Mouse (Mus musculus) midbrain, embryonic 14.5 days (tissue): ENCODE measurements around the gene Slc15a1. TPM values are rescaled to one million over a fixed set of nuclear protein-coding genes. Genes with fewer than 3 reads are reported as not detected.
"Not testable (repeated sequence)": the region's sequence is repeated elsewhere in the genome, so short reads cannot be mapped to it uniquely, and the experiment has no call there.

Experiments used
- ATAC-seq: fragments of 200-750 bp; cut with Nextera tagmentation; 2 replicates; pipeline ENCODE4 v1.8.0; 2017; ENCODE audit warnings: moderate number of reproducible peaks, moderate library complexity; ENCODE audit not compliant: low FRiP score, low TSS enrichment
- DNase-seq: peaks from one replicate; pipeline ENCODE4 v3.0.0-alpha.2; 2015
- H3K27ac ChIP-seq: fragments of 300-500 bp; sonication (generic); replicated peaks from 2 replicates; pipeline ENCODE4 v1.5.1; 2014; ENCODE audit warnings: mild to moderate bottlenecking, low read depth, low read length, moderate library complexity
- H3K27me3 ChIP-seq: fragments of 300-500 bp; sonication (generic); 2 replicates; pipeline ENCODE4 v1.6.1; 2014; ENCODE audit warnings: low read length, control low read depth, mixed read lengths; ENCODE audit not compliant: control insufficient read depth, insufficient read depth
- H3K36me3 ChIP-seq: fragments of 300-500 bp; sonication (generic); 2 replicates; pipeline ENCODE4 v1.6.1; 2014; ENCODE audit warnings: low read length, control low read depth; ENCODE audit not compliant: control insufficient read depth, insufficient read depth
- H3K4me1 ChIP-seq: fragments of 300-500 bp; sonication (generic); 2 replicates; pipeline ENCODE4 v1.6.1; 2014; ENCODE audit warnings: mild to moderate bottlenecking, antibody characterized with exemption, low read length, control low read depth; ENCODE audit not compliant: control insufficient read depth, insufficient read depth
- H3K4me2 ChIP-seq: fragments of 300-500 bp; sonication (generic); 2 replicates; pipeline ENCODE4 v1.6.1; 2014; ENCODE audit warnings: mild to moderate bottlenecking, low read length, moderate library complexity
- H3K4me3 ChIP-seq: fragments of 300-500 bp; sonication (generic); replicated peaks from 2 replicates; pipeline ENCODE4 v1.5.1; 2014; ENCODE audit warnings: low read depth, low read length
- H3K9ac ChIP-seq: fragments of 300-500 bp; sonication (generic); replicated peaks from 2 replicates; pipeline ENCODE4 v1.6.1; 2014; ENCODE audit warnings: mild to moderate bottlenecking, low read length, moderate library complexity
- H3K9me3 ChIP-seq: fragments of 300-500 bp; sonication (generic); 2 replicates; pipeline ENCODE4 v1.6.1; 2016; ENCODE audit warnings: low read length, control low read depth, mixed read lengths; ENCODE audit not compliant: control insufficient read depth
- WGBS: fragments of 180-500 bp; shearing (Covaris S2); extraction: QIAGEN DNeasy Blood & Tissue Kit; methylation state at CpG from one replicate; pipeline ENCODE4 v1.1.7; 2014; 5-methylcytosine and 5-hydroxymethylcytosine counted together
- polyA plus RNA-seq: library from polyadenylated mRNA; unstranded; fragments of >200 nt; fragmentation: Nextera tagmentation; extraction: Ambion mirVana; gene quantifications from 2 replicates; pipeline ENCODE4 v1.2.1, GENCODE M21; 2014

The Slc15a1 gene
- polyA plus RNA-seq, 1 experiment from 2014 or later: not detected

DNA sequence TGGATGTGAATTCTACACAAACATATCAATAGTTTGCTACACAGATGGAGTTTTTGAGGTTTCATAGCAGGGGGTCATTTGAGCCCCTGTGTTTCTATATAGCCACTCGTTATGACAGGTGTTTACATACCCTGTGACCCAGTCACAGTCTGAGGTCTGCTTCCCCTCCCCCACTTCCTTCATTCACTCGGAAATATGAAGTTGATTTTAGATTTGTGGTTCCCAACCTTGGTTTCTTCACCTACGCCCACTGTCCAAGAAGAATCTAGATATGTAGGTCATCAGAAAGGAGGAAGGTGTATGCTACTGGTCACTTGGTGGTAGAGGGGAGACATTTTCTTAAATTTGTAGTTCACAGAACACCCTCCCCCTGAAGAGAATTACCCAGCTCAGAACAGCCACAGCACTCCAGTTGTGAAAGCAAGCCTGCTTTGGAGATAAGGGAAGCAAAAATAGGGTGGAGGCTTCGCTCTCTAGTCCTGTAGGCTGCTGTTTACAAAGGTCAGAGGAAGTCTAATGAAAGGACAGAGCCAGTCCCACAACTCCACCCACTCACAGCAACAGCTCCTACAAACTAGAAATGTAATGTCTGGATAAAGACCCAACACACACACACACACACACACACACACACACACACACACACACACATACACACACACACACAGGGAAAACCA is 82.2 kb downstream of the Slc15a1 start:
- Histone ChIP-seq H3K4me2 (no peak overlapping the region), H3K4me3 (no peak overlapping the region), H3K4me1 (no peaks in the 10 kb centered on the region), H3K36me3 (no peaks in the 10 kb centered on the region), H3K27me3 (no peaks in the 10 kb centered on the region), H3K9ac (no peak overlapping the region), H3K9me3 (0 out of 2 replicates have a peak, but pooled peaks cover 4% of the 10 kb centered on the region), H3K27ac (no peak overlapping the region)
- WGBS: 86% methylated on average over 4 of the region's 4 CpGs
- DNase-seq (no peak), ATAC-seq (no peak)

DNA sequence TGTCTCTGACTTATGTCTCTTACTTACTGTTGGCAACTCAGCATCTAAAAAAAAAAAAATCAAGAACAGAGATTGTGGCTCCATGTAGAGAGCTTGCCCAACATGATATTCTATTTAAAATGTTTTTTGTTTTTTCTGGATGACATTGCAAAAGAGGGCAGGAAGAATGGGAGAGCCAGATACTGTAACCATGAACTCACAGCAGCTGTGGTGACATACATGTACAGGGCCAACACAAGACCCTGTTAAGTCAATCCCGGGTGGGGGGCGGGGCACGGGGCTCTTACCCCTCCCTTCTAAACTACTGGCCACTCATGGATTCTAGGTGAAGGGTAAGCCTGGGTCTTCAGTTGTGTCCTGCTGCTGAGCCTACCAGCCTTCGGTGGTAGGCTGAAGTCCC is 83.1 kb downstream of the Slc15a1 start:
- H3K9me3 ChIP-seq: 0 out of 2 replicates have a peak, but pooled peaks cover 4% of the 10 kb centered on the region
- no peaks in the 10 kb centered on the region for H3K4me1 ChIP-seq
- ATAC-seq (no peak), DNase-seq (no peak)
- H3K27me3 ChIP-seq: no peaks in the 10 kb centered on the region
- no peak overlapping the region for H3K4me2 ChIP-seq
- WGBS: 93% methylated on average over 4 of the region's 4 CpGs
- no peak overlapping the region for H3K27ac ChIP-seq
- H3K36me3 ChIP-seq: no peaks in the 10 kb centered on the region
- no peak overlapping the region for H3K9ac ChIP-seq
- no peak overlapping the region for H3K4me3 ChIP-seq

DNA sequence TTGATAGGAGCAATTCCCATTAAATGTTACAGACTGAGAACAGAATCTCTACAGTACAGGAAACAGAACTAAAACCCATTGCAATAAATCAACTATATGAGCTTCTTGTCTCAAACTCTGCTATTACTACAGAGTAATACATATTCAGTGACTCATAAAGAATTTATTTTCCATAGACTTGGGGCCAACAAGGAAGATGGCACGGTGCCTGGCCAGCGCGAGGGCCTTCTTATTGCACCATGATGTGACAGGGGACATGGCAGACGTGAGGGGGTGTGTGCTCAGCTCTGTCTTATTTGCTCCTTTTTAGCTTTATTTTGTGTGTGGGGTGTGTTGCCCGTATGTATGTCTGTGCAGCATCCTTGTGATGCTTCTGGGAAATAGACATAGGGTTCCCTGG is 87.5 kb downstream of the Slc15a1 start:
- Histone ChIP-seq H3K27me3 (no peaks in the 10 kb centered on the region), H3K36me3 (no peaks in the 10 kb centered on the region), H3K9me3 (0 out of 2 replicates have a peak, but pooled peaks cover 4% of the 10 kb centered on the region), H3K4me2 (no peak overlapping the region), H3K4me1 (no peaks in the 10 kb centered on the region), H3K4me3 (no peak overlapping the region), H3K9ac (no peak overlapping the region), H3K27ac (no peak overlapping the region)
- no peak for ATAC-seq
- DNase-seq: no peak
- WGBS: 86% methylated on average over 5 of the region's 5 CpGs

DNA sequence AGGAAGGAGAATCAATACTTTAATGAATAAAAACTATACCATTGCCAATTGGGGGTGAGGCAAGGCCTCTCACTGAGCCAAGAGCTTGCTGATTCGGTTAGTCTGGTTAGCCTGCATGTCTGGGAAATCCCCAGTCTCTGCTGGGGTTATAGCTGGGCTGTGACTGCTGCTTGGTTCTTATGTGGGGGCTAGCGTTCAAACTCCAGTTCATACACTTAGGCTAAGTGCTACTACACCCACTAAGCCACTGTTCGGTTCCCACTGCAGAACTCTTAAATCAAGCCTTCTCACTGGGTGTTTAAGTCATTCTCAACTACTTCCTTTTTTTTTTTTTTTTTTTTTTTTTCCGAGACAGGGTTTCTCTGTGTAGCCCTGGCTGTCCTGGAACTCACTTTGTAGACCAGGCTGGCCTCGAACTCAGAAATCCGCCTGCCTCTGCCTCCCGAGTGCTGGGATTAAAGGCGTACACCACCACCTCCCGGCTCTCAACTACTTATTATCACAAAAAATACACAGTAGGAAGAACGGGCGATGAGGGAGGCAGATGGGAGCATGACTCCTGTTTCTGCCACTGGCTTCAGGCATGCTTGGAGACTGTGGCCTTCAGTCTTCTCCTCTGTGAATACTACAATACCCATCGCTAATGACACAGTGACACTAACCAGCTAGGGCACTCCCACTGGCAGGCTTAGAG is 88.3 kb downstream of the Slc15a1 start:
- H3K4me1 ChIP-seq: no peaks in the 10 kb centered on the region
- DNase-seq (no peak), ATAC-seq (no peak)
- 0 out of 2 replicates have a peak, but pooled peaks cover 4% of the 10 kb centered on the region for H3K9me3 ChIP-seq
- no peak overlapping the region for H3K9ac ChIP-seq
- no peaks in the 10 kb centered on the region for H3K36me3 ChIP-seq
- no peak overlapping the region for H3K27ac ChIP-seq
- H3K4me2 ChIP-seq: no peak overlapping the region
- no peaks in the 10 kb centered on the region for H3K27me3 ChIP-seq
- H3K4me3 ChIP-seq: no peak overlapping the region
- WGBS: 92% methylated on average over 10 of the region's 12 CpGs

DNA sequence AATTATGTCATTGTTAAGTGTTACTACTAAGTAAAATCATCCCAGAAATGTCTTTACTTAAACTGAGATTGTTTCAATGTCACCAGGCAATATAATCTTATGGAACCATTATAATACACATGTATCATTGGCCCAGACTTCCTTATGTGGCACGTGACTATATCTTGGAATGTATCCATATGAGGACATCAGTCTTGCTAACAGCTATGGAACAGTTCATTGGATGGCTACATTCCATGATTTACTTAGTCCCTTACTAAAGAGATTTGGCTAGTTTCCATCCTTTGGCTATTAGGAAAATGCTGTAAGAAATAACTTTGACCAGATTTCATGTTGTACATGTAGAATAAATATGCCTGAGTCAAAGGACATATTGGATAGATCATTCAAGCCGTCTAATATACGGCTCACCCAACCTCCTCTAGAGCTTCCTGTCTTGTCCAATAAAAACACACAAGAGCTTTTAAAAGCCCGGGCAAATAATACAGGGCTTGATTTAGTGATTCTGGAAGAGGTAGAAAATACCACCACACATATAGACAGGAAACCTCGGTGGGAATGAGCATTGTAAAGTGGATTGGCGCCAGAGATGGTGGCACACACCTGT is 90.3 kb downstream of the Slc15a1 start:
- ATAC-seq: no peak
- Histone ChIP-seq H3K4me2 (no peak overlapping the region), H3K36me3 (no peaks in the 10 kb centered on the region), H3K4me3 (no peak overlapping the region), H3K27me3 (no peaks in the 10 kb centered on the region), H3K27ac (no peak overlapping the region), H3K4me1 (no peaks in the 10 kb centered on the region), H3K9me3 (no peaks in the 10 kb centered on the region), H3K9ac (no peak overlapping the region)
- 91% methylated on average over 6 of the region's 6 CpGs for WGBS
- no peak for DNase-seq

DNA sequence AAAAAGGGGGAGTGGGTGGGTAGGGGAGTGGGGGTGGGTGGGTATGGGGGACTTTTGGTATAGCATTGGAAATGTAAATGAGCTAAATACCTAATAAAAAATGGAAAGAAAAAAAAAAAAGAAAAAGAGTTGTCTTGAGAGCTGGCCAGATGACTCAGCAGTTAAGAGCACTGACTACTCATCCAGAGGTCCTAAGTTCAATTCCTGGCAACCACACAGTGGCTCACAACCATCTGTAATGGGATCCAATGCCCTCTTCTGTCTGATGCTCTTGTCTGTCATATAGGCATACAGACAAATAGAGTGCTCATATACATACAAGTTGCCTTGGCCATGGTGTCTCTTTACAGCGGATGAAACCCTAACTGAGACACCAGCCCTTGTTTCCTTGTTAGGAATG is 91.3 kb downstream of the Slc15a1 start:
- H3K36me3 ChIP-seq, H3K9me3 ChIP-seq, ATAC-seq, DNase-seq, H3K4me1 ChIP-seq, H3K27ac ChIP-seq, H3K4me2 ChIP-seq, H3K4me3 ChIP-seq, H3K9ac ChIP-seq, H3K27me3 ChIP-seq: not testable (repeated sequence)
- 97% methylated on average over 1 of the region's 1 CpGs for WGBS

Other genes with a start within 250 kb of the Slc15a1 start
- gene Stk24, start 125.2 kb downstream of the Slc15a1 start, polyA plus RNA-seq: 17.2 and 23.3 TPM in 2 replicates